Mouse (Mus musculus): Measurements from ENCODE around the gene Nxph3.
"Not testable (repeated sequence)": the region's sequence is repeated elsewhere in the genome, so short reads cannot be mapped to it uniquely, and the experiment has no call there.

The Nxph3 gene

GRCm38 (mm10) chr11:95519299-95519698 lies 4.9 kb upstream of the Nxph3 start:
- no peak for DNase-seq (ENCODE audit: low spot score)

GRCm38 (mm10) chr11:95517162-95517561 lies 2.8 kb upstream of the Nxph3 start:
- DNase-seq (ENCODE audit: low spot score), result no peak

GRCm38 (mm10) chr11:95516491-95516911 lies 2.1 kb upstream of the Nxph3 start:
- DNase-seq (ENCODE audit: low spot score), result no peak

GRCm38 (mm10) chr11:95515376-95516323 lies 1.3 kb upstream of the Nxph3 start:
- no peak for DNase-seq (ENCODE audit: low spot score)

GRCm38 (mm10) chr11:95513461-95514297 lies 691 bp downstream of the Nxph3 start:
- no peak for DNase-seq (ENCODE audit: low spot score)

- DNase-seq (ENCODE audit: low spot score), result no peak
Observed at GRCm38 (mm10) chr11:95512383-95512782, 2.0 kb downstream of the Nxph3 start.

- no peak for DNase-seq (ENCODE audit: low spot score)
Observed at GRCm38 (mm10) chr11:95511919-95512318, 2.5 kb downstream of the Nxph3 start.

GRCm38 (mm10) chr11:95510631-95511030 lies 3.7 kb downstream of the Nxph3 start:
- no peak for DNase-seq (ENCODE audit: low spot score)

GRCm38 (mm10) chr11:95509126-95509717 lies 5.1 kb downstream of the Nxph3 start:
- DNase-seq (ENCODE audit: low spot score), result no peak

- no peak for DNase-seq (ENCODE audit: low spot score)
Observed at GRCm38 (mm10) chr11:95508211-95508926, 6.0 kb downstream of the Nxph3 start.

GRCm38 (mm10) chr11:95507785-95508184 lies 6.6 kb downstream of the Nxph3 start:
- DNase-seq (ENCODE audit: low spot score), result no peak

- DNase-seq (ENCODE audit: low spot score), result no peak
Observed at GRCm38 (mm10) chr11:95507041-95507716, 7.2 kb downstream of the Nxph3 start.

- DNase-seq (ENCODE audit: low spot score), result no peak
Observed at GRCm38 (mm10) chr11:95504271-95504731, 10.1 kb downstream of the Nxph3 start.

- no peak for DNase-seq (ENCODE audit: low spot score)
Observed at GRCm38 (mm10) chr11:95503581-95504180, 10.7 kb downstream of the Nxph3 start.

- not testable (repeated sequence) for DNase-seq (ENCODE audit: low spot score)
Observed at GRCm38 (mm10) chr11:95501826-95502225, 12.5 kb downstream of the Nxph3 start.

- no peak for DNase-seq (ENCODE audit: low spot score)
Observed at GRCm38 (mm10) chr11:95500836-95501235, 13.5 kb downstream of the Nxph3 start.

GRCm38 (mm10) chr11:95500412-95500811 lies 14.0 kb downstream of the Nxph3 start:
- no peak for DNase-seq (ENCODE audit: low spot score)

GRCm38 (mm10) chr11:95497921-95498320 lies 16.4 kb downstream of the Nxph3 start:
- no peak for DNase-seq (ENCODE audit: low spot score)

GRCm38 (mm10) chr11:95495883-95496282 lies 18.5 kb downstream of the Nxph3 start:
- DNase-seq (ENCODE audit: low spot score), result no peak

- no peak for DNase-seq (ENCODE audit: low spot score)
Observed at GRCm38 (mm10) chr11:95494374-95494773, 20.0 kb downstream of the Nxph3 start.

GRCm38 (mm10) chr11:95493950-95494349 lies 20.4 kb downstream of the Nxph3 start:
- no peak for DNase-seq (ENCODE audit: low spot score)

Measured in left cerebral cortex, adult 11 months (tissue).